Mouse (Mus musculus) kidney, adult 8-10 months (tissue): Measurements from ENCODE around the gene Pwwp2b.

Experiments
- DNase-seq, 2 experiments: peaks; one replicate each; pipeline ENCODE4 v3.0.0; 2022

The Pwwp2b gene

DNA sequence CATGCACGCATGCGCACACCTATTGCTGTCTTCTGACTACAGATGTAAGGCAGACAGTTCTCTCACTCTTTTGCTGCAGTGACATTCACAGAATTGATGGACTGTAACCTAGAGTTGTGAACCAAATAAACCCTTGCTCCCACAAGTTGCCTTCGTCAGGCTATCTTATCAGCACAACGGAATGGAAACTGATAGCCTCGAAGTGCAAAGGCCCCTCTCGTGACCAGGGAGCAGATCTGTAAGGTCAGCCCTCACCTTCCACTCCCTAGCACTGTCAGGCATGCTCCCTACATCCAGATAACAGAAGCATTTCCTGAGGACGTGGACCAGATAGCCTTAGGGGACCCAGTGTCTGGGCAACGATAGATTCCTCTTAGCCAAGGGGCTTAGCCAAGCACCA is 53.2 kb downstream of the Pwwp2b start:
- no peak for DNase-seq

DNA sequence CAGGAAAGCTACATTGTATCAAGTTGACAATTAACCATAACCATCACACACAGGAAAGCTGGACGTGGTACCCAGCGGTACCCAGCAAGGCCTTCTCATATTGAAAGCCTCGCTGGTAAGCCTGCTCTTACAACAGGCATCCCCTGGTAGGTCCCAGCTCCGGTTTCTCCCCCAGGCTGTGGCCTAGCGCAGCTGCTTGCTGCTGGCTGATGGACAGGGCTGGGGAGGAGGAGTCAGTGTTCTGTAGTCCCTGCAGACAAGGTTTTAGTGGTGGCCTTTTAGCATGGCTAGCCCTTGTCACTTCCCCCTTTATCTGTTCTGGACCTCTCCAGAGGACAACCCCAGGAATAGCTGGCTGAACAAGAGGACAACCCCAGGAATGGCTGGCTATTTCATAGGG is 54.0 kb downstream of the Pwwp2b start:
- no peak for DNase-seq

GRCm38 (mm10) chr7:139303280-139304011 is 55.2 kb downstream of the Pwwp2b start:
- DNase-seq, result peak; percentile 79 to 93

DNA sequence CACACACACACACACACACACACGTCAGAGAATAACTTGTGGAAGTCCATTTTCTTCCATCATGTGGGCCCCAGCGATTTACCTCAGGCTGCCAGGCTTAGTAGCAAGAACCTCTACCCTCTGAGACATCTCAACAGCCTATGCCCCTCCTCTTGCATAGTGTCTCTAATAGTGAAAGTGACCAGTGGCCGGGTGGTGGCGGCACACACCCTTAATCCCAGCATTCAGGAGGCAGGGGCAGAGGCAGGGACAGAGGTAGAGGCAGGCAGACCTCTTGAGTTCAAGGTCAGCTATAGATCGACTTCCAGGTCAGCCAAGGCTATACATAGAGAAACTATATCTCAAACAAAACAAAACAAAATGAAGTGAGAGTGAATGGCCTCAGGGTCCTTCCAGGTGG is 56.0 kb downstream of the Pwwp2b start:
- DNase-seq, result no peak

- no peak for DNase-seq
Observed at GRCm38 (mm10) chr7:139307056-139307455, 58.8 kb downstream of the Pwwp2b start.

DNA sequence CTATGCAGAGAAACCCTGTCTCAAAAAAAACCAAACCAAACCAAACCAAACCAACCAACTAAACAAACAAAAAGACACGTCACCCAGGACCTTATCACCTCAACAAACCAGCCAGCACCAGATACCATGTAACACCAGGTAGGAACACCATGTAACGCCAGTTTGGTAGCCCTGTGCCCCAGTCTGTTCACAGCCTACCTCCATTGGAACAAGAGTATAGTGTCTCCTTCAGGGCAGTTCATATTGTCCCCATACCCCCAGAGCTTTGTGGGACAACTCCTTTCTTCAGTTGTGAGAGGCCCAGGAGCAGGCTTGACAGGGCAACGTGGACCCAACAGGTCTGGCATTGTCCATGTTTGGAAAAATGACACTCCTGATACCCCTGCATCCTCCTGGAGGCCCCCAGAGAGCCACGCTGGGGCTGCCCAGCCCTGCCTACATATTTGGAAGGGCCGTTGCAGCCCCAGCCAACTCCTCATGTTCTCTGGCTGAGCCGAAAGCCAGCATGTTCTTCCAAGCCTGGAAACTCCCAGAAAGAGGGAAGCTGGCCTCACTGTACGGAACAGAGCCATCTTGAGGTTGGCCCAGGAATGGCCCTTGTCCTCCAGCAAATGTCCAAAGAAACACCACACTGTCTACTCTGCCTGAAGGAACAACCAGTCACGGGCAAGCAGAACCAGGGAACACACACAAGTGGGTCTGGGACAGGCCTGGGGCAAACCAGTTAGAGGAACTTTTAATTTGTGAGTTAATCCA is 60.0 kb downstream of the Pwwp2b start:
- peak in 1 of 2 experiments; percentile 31 for DNase-seq

- no peak for DNase-seq
Observed at GRCm38 (mm10) chr7:139309106-139309505, 60.8 kb downstream of the Pwwp2b start.

DNA sequence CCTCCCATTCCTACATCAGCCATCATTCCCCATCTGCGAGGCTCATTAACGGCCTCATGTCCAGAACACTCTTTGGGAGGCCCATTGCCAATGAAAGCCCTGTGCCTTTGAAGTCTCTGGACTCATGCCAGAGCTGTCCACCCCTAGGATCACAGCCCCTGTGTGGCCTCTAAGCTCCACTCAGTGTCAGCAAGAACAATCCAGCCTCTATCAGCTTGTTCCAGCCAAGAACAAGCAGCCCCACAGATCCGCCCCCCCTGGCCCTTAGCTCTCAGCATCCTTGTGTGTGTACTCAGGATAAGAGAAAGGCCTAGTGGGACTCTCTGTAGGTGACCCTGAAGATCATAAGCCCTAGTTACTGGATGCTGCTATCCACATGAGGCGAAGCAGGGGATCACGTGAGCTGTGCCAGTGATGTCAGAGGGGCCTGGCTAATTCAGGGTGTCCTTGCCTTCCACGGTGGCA is 62.2 kb downstream of the Pwwp2b start:
- no peak for DNase-seq

- DNase-seq, result no peak
Observed at GRCm38 (mm10) chr7:139312686-139313085, 64.4 kb downstream of the Pwwp2b start.

DNA sequence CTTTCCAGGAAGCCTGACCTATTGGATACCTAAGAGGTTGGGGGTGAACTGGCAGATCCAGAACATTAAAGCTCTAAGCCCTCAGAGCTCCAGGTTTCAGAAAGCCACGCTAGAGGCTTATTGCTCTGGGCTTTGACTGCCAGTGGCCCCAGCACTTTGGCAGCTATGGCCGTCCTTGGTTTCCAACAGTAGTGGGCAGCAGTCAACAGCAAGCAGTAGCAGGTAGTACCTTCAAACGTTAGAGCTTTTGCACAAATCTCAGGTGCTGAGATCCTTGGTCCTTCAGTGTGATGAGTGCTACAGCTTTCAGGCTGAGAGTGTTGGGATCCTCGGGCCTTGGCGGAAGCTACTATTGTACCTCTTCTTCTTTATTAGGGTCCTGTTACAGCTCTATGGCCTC is 65.1 kb downstream of the Pwwp2b start:
- DNase-seq, result no peak

- DNase-seq, result no peak
Observed at GRCm38 (mm10) chr7:139314716-139315115, 66.4 kb downstream of the Pwwp2b start.

GRCm38 (mm10) chr7:139319006-139319411 is 70.7 kb downstream of the Pwwp2b start:
- DNase-seq, result no peak
